Mouse (Mus musculus): ENCODE measurements at regions not wholly inside any gene's neighbourhood (a gene's known extent, or its start where the extent isn't known, plus 50 kb on each side); places are given as distances from the start of the nearest gene placed in this dataset.

GRCm38 (mm10) chr16:86694497-86694896, 659.5 kb upstream of the N6amt1 start:
- Histone ChIP-seq H3K36me3 (ENCODE audit: control insufficient read depth, insufficient read depth, low read length, poor library complexity, severe bottlenecking) (no peaks in the 10 kb centered on the region), H3K4me1 (ENCODE audit: control insufficient read depth in 2 of 2, insufficient read depth in 2 of 2, low read length in 2 of 2, poor library complexity in 1 of 2) (no peaks in the 10 kb centered on the region), H3K9ac (ENCODE audit: insufficient read depth, low read depth, low read length, poor library complexity, severe bottlenecking) (no peak overlapping the region), H3K9me3 (ENCODE audit: control insufficient read depth, insufficient read depth, low read depth, low read length) (no peaks in the 10 kb centered on the region), H3K4me3 (ENCODE audit: insufficient read depth in 1 of 2, low read depth in 1 of 2, low read length in 2 of 2, poor library complexity in 1 of 2, severe bottlenecking in 1 of 2) (no peak overlapping the region), H3K27ac (ENCODE audit: insufficient read depth, low read depth, low read length, poor library complexity, severe bottlenecking) (no peak overlapping the region)
- in situ Hi-C loops (cut with MboI; ENCODE audit: low sequenced_read_pairs in 2 of 2, unreplicated experiment in 2 of 2) = no loop called here
- DNase-seq (ENCODE audit: low read depth, low spot score) = no peak
- TF ChIP-seq ZC3H11A (IDR thresholded peaks at IDR 0.05; ENCODE audit: borderline replicate concordance, low read depth, low read length) (no peak), MAFK (IDR thresholded peaks at IDR 0.05; ENCODE audit: insufficient read depth, low read depth, low read length) (no peak), ZNF384 (IDR thresholded peaks at IDR 0.05; ENCODE audit: low read depth, low read length) (no peak), HCFC1 (IDR thresholded peaks at IDR 0.05; ENCODE audit: borderline replicate concordance, insufficient read depth, low read length) (no peak), CHD2 (IDR thresholded peaks at IDR 0.05; ENCODE audit: low read depth, low read length) (no peak)

- Histone ChIP-seq H3K4me3 (ENCODE audit: insufficient read depth in 1 of 2, low read depth in 1 of 2, low read length in 2 of 2, poor library complexity in 1 of 2, severe bottlenecking in 1 of 2) (no peak overlapping the region), H3K36me3 (ENCODE audit: control insufficient read depth, insufficient read depth, low read length, poor library complexity, severe bottlenecking) (no peaks in the 10 kb centered on the region), H3K9ac (ENCODE audit: insufficient read depth, low read depth, low read length, poor library complexity, severe bottlenecking) (no peak overlapping the region), H3K4me1 (ENCODE audit: control insufficient read depth in 2 of 2, insufficient read depth in 2 of 2, low read length in 2 of 2, poor library complexity in 1 of 2) (no peaks in the 10 kb centered on the region), H3K27ac (ENCODE audit: insufficient read depth, low read depth, low read length, poor library complexity, severe bottlenecking) (no peak overlapping the region), H3K9me3 (ENCODE audit: control insufficient read depth, insufficient read depth, low read depth, low read length) (no peaks in the 10 kb centered on the region)
- no peak for DNase-seq (ENCODE audit: low read depth, low spot score)
- in situ Hi-C loops (cut with MboI; ENCODE audit: low sequenced_read_pairs in 2 of 2, unreplicated experiment in 2 of 2) = no loop called here
- TF ChIP-seq ZC3H11A (IDR thresholded peaks at IDR 0.05; ENCODE audit: borderline replicate concordance, low read depth, low read length) = no peak
- no peak for TF ChIP-seq ZNF384 (IDR thresholded peaks at IDR 0.05; ENCODE audit: low read depth, low read length)
- no peak for TF ChIP-seq HCFC1 (IDR thresholded peaks at IDR 0.05; ENCODE audit: borderline replicate concordance, insufficient read depth, low read length)
- TF ChIP-seq CHD2 (IDR thresholded peaks at IDR 0.05; ENCODE audit: low read depth, low read length) = no peak
- TF ChIP-seq MAFK (IDR thresholded peaks at IDR 0.05; ENCODE audit: insufficient read depth, low read depth, low read length) = no peak
These were observed 694.8 kb upstream of the N6amt1 start for GRCm38 (mm10) chr16:86659154-86659553.

DNA sequence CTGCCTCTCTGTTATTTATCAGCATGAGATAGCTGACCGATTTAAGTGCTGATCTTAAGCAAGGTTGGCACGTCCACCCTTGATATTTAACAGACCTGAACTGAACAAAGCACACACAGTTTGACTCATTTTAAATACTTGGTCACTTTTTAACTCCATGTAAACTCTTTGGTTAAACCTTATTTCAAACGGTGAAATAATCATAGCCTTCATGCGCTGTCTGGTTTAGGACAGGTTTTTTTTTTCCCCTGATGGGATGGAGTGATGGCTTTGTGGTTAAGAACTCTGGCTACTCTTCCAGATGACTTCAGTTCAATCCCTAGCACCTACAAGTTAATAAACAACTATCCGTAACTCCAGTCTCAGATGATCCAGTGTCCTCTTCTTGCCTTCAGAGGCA, 706.7 kb upstream of the N6amt1 start:
- no peak for DNase-seq (ENCODE audit: low read depth, low spot score)
- in situ Hi-C loops (cut with MboI; ENCODE audit: low sequenced_read_pairs in 2 of 2, unreplicated experiment in 2 of 2) = loop anchor here in 1 of 2 experiments (25.0 kb wide), 1 partner anchor 835 kb away; the partner anchor contains the start of gene Adamts1
- TF ChIP-seq HCFC1 (IDR thresholded peaks at IDR 0.05; ENCODE audit: borderline replicate concordance, insufficient read depth, low read length) (no peak), MAFK (IDR thresholded peaks at IDR 0.05; ENCODE audit: insufficient read depth, low read depth, low read length) (no peak), CHD2 (IDR thresholded peaks at IDR 0.05; ENCODE audit: low read depth, low read length) (no peak), ZNF384 (IDR thresholded peaks at IDR 0.05; ENCODE audit: low read depth, low read length) (no peak), ZC3H11A (IDR thresholded peaks at IDR 0.05; ENCODE audit: borderline replicate concordance, low read depth, low read length) (no peak)
- H3K36me3 ChIP-seq (ENCODE audit: control insufficient read depth, insufficient read depth, low read length, poor library complexity, severe bottlenecking) = no peaks in the 10 kb centered on the region
- H3K9me3 ChIP-seq (ENCODE audit: control insufficient read depth, insufficient read depth, low read depth, low read length) = no peaks in the 10 kb centered on the region
- no peak overlapping the region for H3K9ac ChIP-seq (ENCODE audit: insufficient read depth, low read depth, low read length, poor library complexity, severe bottlenecking)
- no peak overlapping the region for H3K27ac ChIP-seq (ENCODE audit: insufficient read depth, low read depth, low read length, poor library complexity, severe bottlenecking)
- no peak overlapping the region for H3K4me3 ChIP-seq (ENCODE audit: insufficient read depth in 1 of 2, low read depth in 1 of 2, low read length in 2 of 2, poor library complexity in 1 of 2, severe bottlenecking in 1 of 2)
- H3K4me1 ChIP-seq (ENCODE audit: control insufficient read depth in 2 of 2, insufficient read depth in 2 of 2, low read length in 2 of 2, poor library complexity in 1 of 2) = no peaks in the 10 kb centered on the region

GRCm38 (mm10) chr16:86646753-86647152, 707.2 kb upstream of the N6amt1 start:
- TF ChIP-seq MAFK (IDR thresholded peaks at IDR 0.05; ENCODE audit: insufficient read depth, low read depth, low read length) (no peak), ZNF384 (IDR thresholded peaks at IDR 0.05; ENCODE audit: low read depth, low read length) (no peak), CHD2 (IDR thresholded peaks at IDR 0.05; ENCODE audit: low read depth, low read length) (no peak), HCFC1 (IDR thresholded peaks at IDR 0.05; ENCODE audit: borderline replicate concordance, insufficient read depth, low read length) (no peak)
- Histone ChIP-seq H3K36me3 (ENCODE audit: control insufficient read depth, insufficient read depth, low read length, poor library complexity, severe bottlenecking) (no peaks in the 10 kb centered on the region), H3K4me1 (ENCODE audit: control insufficient read depth in 2 of 2, insufficient read depth in 2 of 2, low read length in 2 of 2, poor library complexity in 1 of 2) (no peaks in the 10 kb centered on the region), H3K9ac (ENCODE audit: insufficient read depth, low read depth, low read length, poor library complexity, severe bottlenecking) (no peak overlapping the region), H3K27ac (ENCODE audit: insufficient read depth, low read depth, low read length, poor library complexity, severe bottlenecking) (no peak overlapping the region), H3K9me3 (ENCODE audit: control insufficient read depth, insufficient read depth, low read depth, low read length) (no peaks in the 10 kb centered on the region), H3K4me3 (ENCODE audit: insufficient read depth in 1 of 2, low read depth in 1 of 2, low read length in 2 of 2, poor library complexity in 1 of 2, severe bottlenecking in 1 of 2) (no peak overlapping the region)
- in situ Hi-C loops (cut with MboI; ENCODE audit: low sequenced_read_pairs in 2 of 2, unreplicated experiment in 2 of 2) = loop anchor here in 1 of 2 experiments (25.0 kb wide), 1 partner anchor 834 kb away; the partner anchor contains the start of gene Adamts1
- DNase-seq (ENCODE audit: low read depth, low spot score) = no peak

GRCm38 (mm10) chr16:86645436-86645835, 708.5 kb upstream of the N6amt1 start:
- no peak overlapping the region for H3K9ac ChIP-seq (ENCODE audit: insufficient read depth, low read depth, low read length, poor library complexity, severe bottlenecking)
- H3K4me1 ChIP-seq (ENCODE audit: control insufficient read depth in 2 of 2, insufficient read depth in 2 of 2, low read length in 2 of 2, poor library complexity in 1 of 2) = no peaks in the 10 kb centered on the region
- H3K36me3 ChIP-seq (ENCODE audit: control insufficient read depth, insufficient read depth, low read length, poor library complexity, severe bottlenecking) = no peaks in the 10 kb centered on the region
- no peak for DNase-seq (ENCODE audit: low read depth, low spot score)
- in situ Hi-C loops (cut with MboI; ENCODE audit: low sequenced_read_pairs in 2 of 2, unreplicated experiment in 2 of 2) = loop anchor here in 1 of 2 experiments (25.0 kb wide), 1 partner anchor 833 kb away; the partner anchor contains the start of gene Adamts1
- H3K4me3 ChIP-seq (ENCODE audit: insufficient read depth in 1 of 2, low read depth in 1 of 2, low read length in 2 of 2, poor library complexity in 1 of 2, severe bottlenecking in 1 of 2) = no peak overlapping the region
- no peak overlapping the region for H3K27ac ChIP-seq (ENCODE audit: insufficient read depth, low read depth, low read length, poor library complexity, severe bottlenecking)
- H3K9me3 ChIP-seq (ENCODE audit: control insufficient read depth, insufficient read depth, low read depth, low read length) = no peaks in the 10 kb centered on the region
- TF ChIP-seq ZC3H11A (IDR thresholded peaks at IDR 0.05; ENCODE audit: borderline replicate concordance, low read depth, low read length) = no peak
- no peak for TF ChIP-seq HCFC1 (IDR thresholded peaks at IDR 0.05; ENCODE audit: borderline replicate concordance, insufficient read depth, low read length)

All from ES-E14 (cell line).